Mouse (Mus musculus): ENCODE measurements around the gene H2al1n. TPM values are rescaled to one million over a fixed set of nuclear protein-coding genes. Genes with fewer than 3 reads are reported as not detected.
"Not testable (repeated sequence)": the region's sequence is repeated elsewhere in the genome, so short reads cannot be mapped to it uniquely, and the experiment has no call there.

Gene H2al1n
- not detected for total RNA-seq (2022)

DNA sequence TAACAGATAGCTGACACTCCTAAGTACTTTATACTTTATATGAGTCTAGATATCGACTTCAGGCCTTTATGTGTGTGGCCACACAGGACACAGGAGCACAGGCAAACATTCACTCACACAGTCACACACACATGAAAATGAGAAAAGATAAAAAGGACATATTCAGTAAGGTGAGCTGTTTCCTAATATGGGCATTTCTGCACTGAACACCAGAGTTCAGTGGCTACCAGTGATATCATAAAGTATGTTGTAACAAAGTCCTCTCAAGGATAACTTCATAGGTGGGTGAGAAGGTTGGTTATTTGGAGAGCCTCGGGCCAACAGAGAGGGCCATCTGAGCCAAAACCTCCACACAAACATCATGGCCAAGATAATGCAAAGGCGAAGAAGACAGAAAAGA lies at the start of gene H2al1n:
H2al1n (plus strand) TSS at position 301 of the 400 bp plus-strand sequence.
- not testable (repeated sequence) for DNase-seq (ENCODE audit: low spot score in 2 of 2)

DNA sequence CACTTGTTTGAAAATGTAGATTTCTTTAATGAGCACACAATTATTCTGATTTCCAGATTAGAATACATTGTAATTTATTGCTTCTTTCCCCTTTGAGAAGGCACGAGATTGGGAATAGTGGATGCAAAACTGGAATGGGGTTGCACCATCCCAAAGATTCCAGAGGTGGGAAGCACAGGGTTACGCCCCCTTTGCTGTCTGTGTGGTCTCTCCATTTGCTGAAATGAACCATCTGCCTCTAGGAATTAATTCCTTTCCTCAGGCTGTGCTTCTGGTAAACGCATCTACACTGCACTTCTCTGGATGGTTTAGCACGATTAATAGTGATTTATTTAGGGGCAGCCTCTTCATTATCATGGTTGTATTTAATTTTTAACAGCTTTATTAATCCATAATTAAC lies 11.7 kb upstream of the H2al1n start:
- no peak for DNase-seq (ENCODE audit: low spot score in 2 of 2)

DNA sequence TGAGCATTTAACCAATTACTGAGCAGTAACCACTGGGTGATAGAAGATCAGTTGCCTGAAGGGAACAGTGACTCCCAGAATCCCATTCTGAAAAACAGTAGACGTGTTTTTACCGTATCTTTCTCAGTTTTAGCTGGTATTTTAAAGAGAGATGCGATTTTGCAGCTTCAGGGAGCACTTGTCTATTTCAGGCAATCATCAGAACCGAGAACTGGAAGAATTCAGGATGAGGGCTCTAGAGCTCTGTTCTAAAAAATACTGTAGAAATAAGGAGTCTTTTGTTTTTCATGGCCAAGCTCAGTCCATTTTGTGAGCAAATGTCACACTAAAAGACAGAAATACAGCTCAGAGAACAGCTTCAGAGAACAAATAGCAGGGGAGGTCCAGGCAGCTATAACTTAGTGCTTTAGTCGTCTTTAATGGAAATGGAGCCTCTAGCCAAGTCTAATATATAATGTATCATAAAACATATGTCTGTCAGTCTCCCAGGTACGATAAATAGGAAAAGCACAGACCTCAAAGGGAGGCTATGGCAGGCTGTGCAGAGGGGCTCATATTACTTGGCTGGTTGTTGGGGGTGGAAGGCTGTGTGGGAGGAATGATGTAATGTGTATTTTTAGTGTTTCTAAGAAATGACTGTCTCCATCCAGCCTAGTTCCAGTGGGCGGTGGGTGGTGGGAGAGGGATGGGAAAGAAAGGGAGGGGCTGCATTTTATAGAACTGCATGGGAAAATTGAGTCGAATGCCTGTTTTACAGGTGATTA lies 4.7 kb upstream of the H2al1n start:
- peak in 1 of 2 experiments; percentile 21 for DNase-seq (ENCODE audit: low spot score in 2 of 2)

DNA sequence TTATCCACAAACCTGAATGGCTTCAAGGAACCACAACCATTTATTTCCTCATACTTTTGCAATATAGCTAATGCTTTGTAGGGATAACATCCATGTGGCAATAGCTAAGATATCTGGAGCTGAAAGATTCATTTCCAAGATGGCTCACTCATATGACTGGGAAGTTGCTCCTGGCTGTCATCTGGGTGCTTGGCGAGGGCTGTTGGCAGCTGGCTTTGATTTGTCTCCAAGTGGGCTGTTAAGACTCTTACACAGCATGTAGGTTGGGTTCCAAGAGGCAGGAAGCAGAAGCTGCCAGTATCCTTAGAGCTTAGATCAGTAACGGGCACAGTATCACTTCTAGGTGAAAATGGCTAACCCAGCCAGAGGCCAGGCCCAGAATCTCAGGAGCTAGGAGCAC lies 18.3 kb downstream of the H2al1n start:
- peak in 1 of 2 experiments; percentile 20 for DNase-seq (ENCODE audit: low spot score in 2 of 2)

DNA sequence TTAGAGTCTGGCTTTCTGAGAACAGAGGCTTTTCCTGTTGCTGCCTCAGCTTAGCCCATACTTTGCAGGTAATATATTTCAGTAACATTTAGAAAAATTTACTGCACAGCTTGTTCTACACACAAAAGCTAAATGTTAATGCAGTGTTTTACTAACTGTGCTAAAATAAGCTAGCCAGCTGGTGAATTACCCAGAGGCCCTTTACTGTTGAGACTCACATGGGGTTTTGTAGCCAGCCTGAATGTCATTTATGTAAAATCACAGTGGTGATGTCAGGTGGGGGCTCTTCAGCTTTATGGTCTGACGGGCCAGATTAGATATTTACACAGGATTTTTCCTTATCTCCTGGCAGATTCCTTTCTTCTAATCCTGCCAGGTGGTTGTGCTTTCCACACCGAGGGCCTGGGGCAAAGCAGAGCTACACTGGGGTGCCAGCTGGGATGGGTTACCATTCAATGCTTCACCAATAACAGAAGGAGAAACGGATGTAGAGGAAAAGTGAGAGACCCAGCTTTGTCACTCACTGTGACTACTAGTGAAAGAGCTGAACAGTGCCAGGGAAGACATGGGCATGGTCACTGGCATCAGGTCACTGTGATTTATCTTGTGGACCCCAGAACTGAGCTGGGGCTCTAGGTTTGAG lies 48.8 kb downstream of the H2al1n start:
- DNase-seq (ENCODE audit: low spot score in 2 of 2), result peak in 1 of 2 experiments; percentile 14

Measured in left cerebral cortex, adult 8-10 months (tissue).